Mouse (Mus musculus): Measurements from ENCODE around the gene Nr1h4. TPM values are rescaled to one million over a fixed set of nuclear protein-coding genes. Genes with fewer than 3 reads are reported as not detected.

Nr1h4 gene
- polyA plus RNA-seq, 1 experiment: 2.6 TPM

- no peak overlapping the region for H3K27ac ChIP-seq (ENCODE audit: control insufficient read depth, insufficient read depth, low read depth, low read length, poor library complexity)
- 87% methylated on average over 5 of the region's 5 CpGs for WGBS
- no peaks in the 10 kb centered on the region for H3K4me1 ChIP-seq (ENCODE audit: control insufficient read depth, insufficient read depth, low read length)
- H3K4me3 ChIP-seq (replicated peaks; ENCODE audit: control insufficient read depth, low read depth, low read length): no peak overlapping the region
- no peak for TF ChIP-seq POLR2A (IDR thresholded peaks at IDR 0.05; ENCODE audit: borderline replicate concordance, control insufficient read depth, low read depth, low read length)
- TF ChIP-seq CTCF (IDR thresholded peaks at IDR 0.05; ENCODE audit: control insufficient read depth, insufficient read depth, low read length): no peak
These were observed 934 bp downstream of the Nr1h4 start for GRCm38 (mm10) chr10:89532451-89532850.

- no peaks in the 10 kb centered on the region for H3K4me1 ChIP-seq (ENCODE audit: control insufficient read depth, insufficient read depth, low read length)
- 61% methylated on average over 2 of the region's 2 CpGs for WGBS
- TF ChIP-seq POLR2A (IDR thresholded peaks at IDR 0.05; ENCODE audit: borderline replicate concordance, control insufficient read depth, low read depth, low read length) (no peak), CTCF (IDR thresholded peaks at IDR 0.05; ENCODE audit: control insufficient read depth, insufficient read depth, low read length) (no peak)
- no peak overlapping the region for H3K4me3 ChIP-seq (replicated peaks; ENCODE audit: control insufficient read depth, low read depth, low read length)
- no peak overlapping the region for H3K27ac ChIP-seq (ENCODE audit: control insufficient read depth, insufficient read depth, low read depth, low read length, poor library complexity)
These were observed 1.4 kb downstream of the Nr1h4 start for GRCm38 (mm10) chr10:89531976-89532375.

- Histone ChIP-seq H3K4me3 (replicated peaks; ENCODE audit: control insufficient read depth, low read depth, low read length) (no peak overlapping the region), H3K4me1 (ENCODE audit: control insufficient read depth, insufficient read depth, low read length) (no peaks in the 10 kb centered on the region), H3K27ac (ENCODE audit: control insufficient read depth, insufficient read depth, low read depth, low read length, poor library complexity) (no peak overlapping the region)
- 83% methylated on average over 5 of the region's 5 CpGs for WGBS
- TF ChIP-seq CTCF (IDR thresholded peaks at IDR 0.05; ENCODE audit: control insufficient read depth, insufficient read depth, low read length) (no peak), POLR2A (IDR thresholded peaks at IDR 0.05; ENCODE audit: borderline replicate concordance, control insufficient read depth, low read depth, low read length) (no peak)
These were observed 2.2 kb downstream of the Nr1h4 start for GRCm38 (mm10) chr10:89531194-89531634.

GRCm38 (mm10) chr10:89527054-89527453 is 6.3 kb downstream of the Nr1h4 start:
- WGBS: 85% methylated on average over 5 of the region's 5 CpGs
- TF ChIP-seq POLR2A (IDR thresholded peaks at IDR 0.05; ENCODE audit: borderline replicate concordance, control insufficient read depth, low read depth, low read length) (no peak), CTCF (IDR thresholded peaks at IDR 0.05; ENCODE audit: control insufficient read depth, insufficient read depth, low read length) (no peak)
- Histone ChIP-seq H3K4me3 (replicated peaks; ENCODE audit: control insufficient read depth, low read depth, low read length) (no peak overlapping the region), H3K27ac (ENCODE audit: control insufficient read depth, insufficient read depth, low read depth, low read length, poor library complexity) (no peak overlapping the region), H3K4me1 (ENCODE audit: control insufficient read depth, insufficient read depth, low read length) (no peaks in the 10 kb centered on the region)

GRCm38 (mm10) chr10:89525823-89526222 is 7.6 kb downstream of the Nr1h4 start:
- H3K4me3 ChIP-seq (replicated peaks; ENCODE audit: control insufficient read depth, low read depth, low read length): no peak overlapping the region
- H3K4me1 ChIP-seq (ENCODE audit: control insufficient read depth, insufficient read depth, low read length): no peaks in the 10 kb centered on the region; the same call in 1 of the 2 replicates
- TF ChIP-seq CTCF (IDR thresholded peaks at IDR 0.05; ENCODE audit: control insufficient read depth, insufficient read depth, low read length) (no peak), POLR2A (IDR thresholded peaks at IDR 0.05; ENCODE audit: borderline replicate concordance, control insufficient read depth, low read depth, low read length) (no peak)
- H3K27ac ChIP-seq (ENCODE audit: control insufficient read depth, insufficient read depth, low read depth, low read length, poor library complexity): no peak overlapping the region
- 89% methylated on average over 2 of the region's 2 CpGs for WGBS

GRCm38 (mm10) chr10:89522481-89522880 is 10.9 kb downstream of the Nr1h4 start:
- TF ChIP-seq CTCF (IDR thresholded peaks at IDR 0.05; ENCODE audit: control insufficient read depth, insufficient read depth, low read length): no peak
- TF ChIP-seq POLR2A (IDR thresholded peaks at IDR 0.05; ENCODE audit: borderline replicate concordance, control insufficient read depth, low read depth, low read length): no peak
- H3K27ac ChIP-seq (ENCODE audit: control insufficient read depth, insufficient read depth, low read depth, low read length, poor library complexity): no peak overlapping the region
- WGBS: 76% methylated on average over 7 of the region's 7 CpGs
- H3K4me1 ChIP-seq (ENCODE audit: control insufficient read depth, insufficient read depth, low read length): no peaks in the 10 kb centered on the region; the same call in 1 of the 2 replicates
- no peak overlapping the region for H3K4me3 ChIP-seq (replicated peaks; ENCODE audit: control insufficient read depth, low read depth, low read length)

- Histone ChIP-seq H3K27ac (ENCODE audit: control insufficient read depth, insufficient read depth, low read depth, low read length, poor library complexity) (no peak overlapping the region), H3K4me3 (replicated peaks; ENCODE audit: control insufficient read depth, low read depth, low read length) (no peak overlapping the region), H3K4me1 (ENCODE audit: control insufficient read depth, insufficient read depth, low read length) (no peaks in the 10 kb centered on the region; the same call in 1 of the 2 replicates)
- WGBS: 32% methylated on average over 9 of the region's 9 CpGs
- TF ChIP-seq POLR2A (IDR thresholded peaks at IDR 0.05; ENCODE audit: borderline replicate concordance, control insufficient read depth, low read depth, low read length) (no peak), CTCF (IDR thresholded peaks at IDR 0.05; ENCODE audit: control insufficient read depth, insufficient read depth, low read length) (no peak)
These were observed 11.5 kb downstream of the Nr1h4 start for GRCm38 (mm10) chr10:89521790-89522431.

GRCm38 (mm10) chr10:89520381-89520780 is 13.0 kb downstream of the Nr1h4 start:
- no peak for TF ChIP-seq CTCF (IDR thresholded peaks at IDR 0.05; ENCODE audit: control insufficient read depth, insufficient read depth, low read length)
- no peak for TF ChIP-seq POLR2A (IDR thresholded peaks at IDR 0.05; ENCODE audit: borderline replicate concordance, control insufficient read depth, low read depth, low read length)
- no peaks in the 10 kb centered on the region; the same call in 1 of the 2 replicates for H3K4me1 ChIP-seq (ENCODE audit: control insufficient read depth, insufficient read depth, low read length)
- 62% methylated on average over 4 of the region's 4 CpGs for WGBS
- H3K4me3 ChIP-seq (replicated peaks; ENCODE audit: control insufficient read depth, low read depth, low read length): no peak overlapping the region
- H3K27ac ChIP-seq (ENCODE audit: control insufficient read depth, insufficient read depth, low read depth, low read length, poor library complexity): no peak overlapping the region
